Mouse (Mus musculus): ENCODE data around the gene Wee1. TPM values are rescaled to one million over a fixed set of nuclear protein-coding genes. Genes with fewer than 3 reads are reported as not detected.
"Not testable (repeated sequence)": the region's sequence is repeated elsewhere in the genome, so short reads cannot be mapped to it uniquely, and the experiment has no call there.

The Wee1 gene
- 1 to 10 TPM; 8.4 to 8.5 TPM for total RNA-seq (2021)
- long read RNA-seq, partial matches to known transcripts = 0 of 4 reads
- long read RNA-seq, other reads (novel, unspliced or antisense) = 0 of 4 reads

DNA sequence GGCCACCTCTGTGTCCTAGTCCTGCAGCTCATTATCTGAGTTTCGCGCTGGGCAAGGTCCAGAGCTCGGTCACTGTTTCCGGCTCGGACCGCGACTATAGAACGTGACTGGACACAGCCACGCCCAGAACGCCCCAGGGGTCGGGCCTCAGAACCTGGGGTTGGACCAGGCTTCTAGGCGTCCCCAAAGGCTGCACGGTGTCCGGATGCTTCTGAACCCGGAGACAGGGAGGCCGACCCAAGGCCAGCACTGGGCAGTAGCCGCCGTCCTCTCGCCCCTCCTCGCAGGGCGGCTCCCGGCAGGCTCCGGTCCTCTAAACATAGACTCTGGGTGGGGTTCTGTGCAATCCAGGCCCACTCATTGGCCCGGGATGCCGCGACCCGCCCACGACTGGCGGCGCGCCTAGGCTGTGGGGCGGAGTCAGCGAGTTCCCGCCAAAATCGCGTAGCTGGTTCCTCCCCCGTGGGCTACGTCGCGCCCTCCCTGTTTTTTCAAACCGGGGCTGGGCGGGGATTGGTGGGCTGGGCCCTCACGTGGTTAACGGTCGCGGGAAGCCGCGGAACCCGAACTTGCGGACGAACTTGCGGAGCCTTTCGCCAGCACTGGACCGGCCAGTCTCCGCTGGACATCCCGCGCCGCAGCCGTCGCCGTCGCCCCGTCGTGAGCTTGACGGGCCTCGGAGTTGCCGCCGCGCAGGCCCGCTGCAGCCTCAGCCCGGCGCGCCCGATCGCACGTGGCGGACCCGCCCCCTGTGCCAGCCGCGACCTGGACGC, at the start of gene Wee1:
Gene Wee1, plus strand, starts transcription at position 531 of the 773 bp plus-strand sequence.
- DNase-seq (ENCODE audit: low spot score in 2 of 2) = peak; percentile 98 to 99

DNA sequence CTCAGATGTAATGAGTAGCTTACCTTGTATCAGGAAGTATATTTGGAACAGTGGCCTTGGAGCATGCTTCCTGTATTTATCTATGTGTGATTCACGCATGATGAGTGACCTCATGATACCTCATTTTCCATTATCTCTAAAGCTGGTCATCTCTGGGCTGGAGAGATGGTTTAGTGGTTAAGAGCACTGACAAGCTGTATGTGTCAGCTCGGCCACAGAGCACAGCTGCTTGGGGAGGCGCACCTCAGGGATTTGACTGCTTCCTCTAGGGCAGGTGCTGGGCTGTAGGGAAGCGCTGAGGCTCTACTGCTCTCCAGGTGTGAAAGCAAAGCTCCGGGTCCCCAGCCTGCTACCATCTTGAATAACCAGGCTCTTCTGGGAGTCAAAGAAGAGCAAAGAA, 43.7 kb upstream of the Wee1 start:
- DNase-seq (ENCODE audit: low spot score in 2 of 2) = no peak

DNA sequence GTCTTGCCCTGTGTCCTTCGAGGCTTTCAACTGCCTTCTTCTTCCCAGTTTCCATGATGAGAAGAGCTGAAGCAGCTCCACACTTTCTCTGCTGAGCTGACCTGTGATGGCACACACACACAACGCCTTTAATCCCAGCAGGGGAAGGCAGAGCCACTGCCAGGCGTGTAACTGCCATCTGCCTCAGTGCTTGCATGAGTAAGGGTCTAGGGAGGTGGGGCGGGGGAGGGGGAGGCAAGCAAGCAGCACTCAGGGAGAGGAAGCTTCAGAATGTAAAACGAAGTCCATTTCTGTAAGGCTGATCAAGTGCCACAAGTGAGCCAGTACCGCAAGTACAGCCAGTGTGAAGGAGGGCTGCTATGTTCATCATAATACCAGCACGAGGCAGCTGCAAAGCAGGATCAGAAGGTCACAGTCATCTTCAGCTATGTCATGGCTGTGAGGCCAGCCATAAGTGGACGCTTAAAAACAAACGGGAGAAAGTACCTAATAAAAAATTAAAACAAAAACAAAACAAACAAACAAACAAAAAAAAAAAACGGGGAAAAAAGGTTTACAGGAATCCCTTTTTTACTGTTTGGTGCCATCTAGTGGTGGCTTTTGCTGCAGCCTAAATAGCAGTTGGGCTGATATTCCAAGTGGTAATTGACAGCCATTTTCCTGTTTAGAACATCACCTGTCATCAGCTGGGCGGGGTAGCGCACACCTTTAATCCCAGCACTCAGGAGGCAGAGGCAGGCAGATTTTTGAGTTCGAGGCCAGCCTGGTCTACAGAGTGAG, 38.3 kb upstream of the Wee1 start:
- peak; percentile 69 to 73 for DNase-seq (ENCODE audit: low spot score in 2 of 2)

DNA sequence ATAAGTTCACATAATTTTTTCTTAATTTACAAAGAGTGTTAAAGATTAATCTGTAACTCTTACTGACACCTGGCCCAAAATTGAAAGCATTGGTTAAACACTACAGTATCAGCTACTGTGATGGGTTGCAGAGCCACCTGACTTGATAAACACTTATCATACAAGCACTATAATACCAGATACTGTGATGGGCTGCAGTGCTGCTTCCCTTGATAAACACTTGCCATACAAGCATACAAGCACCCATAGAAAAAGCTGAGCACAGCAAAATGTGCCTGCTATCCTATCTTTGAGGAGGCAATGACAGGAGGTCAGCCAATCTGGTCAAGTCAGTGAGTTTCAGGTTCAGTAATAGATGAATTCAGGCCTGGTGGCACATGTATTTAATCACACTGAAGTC, 36.6 kb upstream of the Wee1 start:
- no peak for DNase-seq (ENCODE audit: low spot score in 2 of 2)

DNA sequence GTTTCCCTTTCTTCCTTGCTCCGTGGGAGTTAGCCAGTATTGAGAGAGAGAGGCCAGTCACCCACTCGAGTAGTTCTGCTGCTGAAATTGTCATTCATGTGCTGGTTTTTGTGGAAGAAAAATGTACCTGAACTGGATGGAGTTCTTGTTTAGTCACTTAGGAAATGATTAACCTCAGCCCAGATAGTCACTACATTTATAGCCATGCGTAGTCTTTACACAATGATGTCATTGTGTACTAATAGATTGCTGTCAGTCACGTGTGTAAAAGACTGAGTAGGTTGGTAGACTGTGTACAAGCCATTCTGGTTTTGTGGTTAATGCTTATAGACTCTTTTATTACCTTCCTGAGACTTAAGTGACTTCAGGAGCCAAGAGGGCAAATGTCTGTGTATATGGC, 33.9 kb upstream of the Wee1 start:
- no peak for DNase-seq (ENCODE audit: low spot score in 2 of 2)

DNA sequence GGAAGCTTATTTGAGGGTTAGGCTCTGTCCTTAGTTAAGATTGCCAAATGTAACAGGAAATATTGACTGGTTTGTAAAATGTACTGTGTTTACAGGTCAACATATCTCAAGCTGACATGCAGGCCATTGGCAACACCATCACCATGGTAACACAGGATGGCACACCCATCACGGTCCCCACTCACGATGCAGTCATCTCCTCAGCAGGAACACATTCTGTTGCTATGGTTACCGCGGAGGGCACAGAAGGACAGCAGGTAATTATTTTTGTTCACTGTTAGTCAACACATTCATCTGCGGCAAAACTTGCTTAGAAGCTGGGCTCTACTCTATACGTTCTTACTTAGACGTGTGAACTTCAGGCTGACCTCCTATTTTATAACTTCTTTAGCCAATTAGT, 30.2 kb upstream of the Wee1 start:
- peak in 1 of 2 experiments; percentile 20 for DNase-seq (ENCODE audit: low spot score in 2 of 2)

DNA sequence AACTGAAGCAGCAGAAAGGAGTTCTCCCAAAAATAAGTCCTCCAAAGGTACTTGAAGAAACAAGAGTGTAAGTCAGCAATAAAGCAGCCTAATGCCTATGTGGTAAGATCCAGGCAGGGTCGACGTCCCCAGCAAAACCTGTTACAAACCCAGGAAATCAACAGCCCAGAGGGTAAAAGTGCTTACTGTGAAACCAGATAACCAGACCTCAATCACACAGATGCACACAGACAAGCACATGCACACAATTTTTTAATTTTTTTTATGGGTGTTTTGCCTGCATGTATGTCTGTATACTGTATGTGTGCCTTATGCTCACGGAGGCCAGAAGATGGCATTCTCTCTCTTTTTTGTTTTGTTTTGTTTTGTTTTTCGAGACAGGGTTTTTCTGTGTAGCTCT, 25.5 kb upstream of the Wee1 start:
- no peak for DNase-seq (ENCODE audit: low spot score in 2 of 2)

DNA sequence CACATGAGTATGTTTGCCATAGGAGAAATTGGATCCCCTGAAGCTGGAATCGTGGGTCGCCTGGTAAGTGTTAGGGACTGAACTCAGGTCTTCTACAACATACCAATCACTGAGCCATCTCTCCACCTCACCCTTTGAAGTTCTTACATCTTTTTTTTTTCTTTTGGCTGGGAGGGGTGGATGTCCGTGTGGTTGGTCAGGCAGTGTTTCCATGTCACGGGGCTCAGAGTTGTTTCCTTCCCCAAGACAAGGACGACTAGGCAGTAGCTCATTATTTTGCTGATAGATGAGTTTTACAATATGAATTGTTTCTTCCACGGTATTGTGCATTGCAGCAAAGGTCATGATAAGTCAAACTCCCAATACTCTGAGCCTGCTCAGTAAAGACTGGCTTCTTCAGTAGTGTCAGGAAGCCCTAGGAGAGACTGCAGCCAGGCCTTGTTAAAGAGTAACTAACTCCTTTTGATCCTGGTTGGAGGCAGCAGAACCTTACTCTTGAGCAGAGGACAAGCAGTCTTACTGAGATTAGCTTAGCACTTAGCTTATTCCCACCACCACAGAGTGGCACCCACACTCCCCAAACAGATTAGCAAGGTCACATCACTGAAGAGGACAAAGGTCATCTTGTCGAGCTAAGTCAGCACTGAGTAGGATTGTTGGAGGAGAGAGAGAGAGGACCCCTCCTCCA, 24.6 kb upstream of the Wee1 start:
- no peak for DNase-seq (ENCODE audit: low spot score in 2 of 2)

DNA sequence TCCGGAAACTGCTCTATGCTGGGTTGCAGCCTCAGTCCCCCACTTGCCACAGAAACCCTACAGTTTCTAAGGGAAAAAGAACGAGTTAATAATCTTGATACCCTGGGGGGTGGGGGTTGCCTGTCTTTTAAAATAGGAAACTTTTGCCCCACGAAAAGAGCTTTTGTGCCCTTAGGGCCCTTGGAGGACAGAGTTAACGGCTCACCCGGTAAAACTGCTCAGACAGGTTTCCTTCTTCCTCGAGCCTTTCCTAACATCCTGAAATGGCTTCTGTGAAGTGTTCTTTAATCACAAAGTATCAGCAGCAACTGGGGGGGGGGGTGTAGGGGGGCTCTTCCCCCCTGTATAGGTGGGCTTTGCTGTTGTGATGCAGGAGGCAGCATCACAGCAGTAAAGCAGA, 21.0 kb upstream of the Wee1 start:
- no peak for DNase-seq (ENCODE audit: low spot score in 2 of 2)

DNA sequence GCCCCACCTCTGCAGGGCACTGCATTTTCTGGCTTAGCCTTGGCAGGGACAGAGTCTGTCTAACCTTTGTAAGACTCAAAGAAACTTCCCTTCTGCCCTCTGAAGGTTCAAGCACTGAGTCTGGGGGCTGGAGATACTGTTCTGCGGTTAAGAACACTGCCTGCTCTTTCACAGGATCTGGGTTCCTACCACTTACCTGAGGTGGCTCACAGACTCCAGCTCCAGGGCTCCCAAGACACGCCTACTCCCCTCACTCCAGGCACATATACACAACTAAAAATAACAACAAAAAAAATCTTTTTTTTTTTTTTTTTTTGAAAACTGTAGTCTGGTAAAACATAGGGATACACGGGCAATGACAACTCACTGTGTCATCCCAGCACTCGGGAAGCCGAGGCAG, 20.6 kb upstream of the Wee1 start:
- DNase-seq (ENCODE audit: low spot score in 2 of 2) = no peak

DNA sequence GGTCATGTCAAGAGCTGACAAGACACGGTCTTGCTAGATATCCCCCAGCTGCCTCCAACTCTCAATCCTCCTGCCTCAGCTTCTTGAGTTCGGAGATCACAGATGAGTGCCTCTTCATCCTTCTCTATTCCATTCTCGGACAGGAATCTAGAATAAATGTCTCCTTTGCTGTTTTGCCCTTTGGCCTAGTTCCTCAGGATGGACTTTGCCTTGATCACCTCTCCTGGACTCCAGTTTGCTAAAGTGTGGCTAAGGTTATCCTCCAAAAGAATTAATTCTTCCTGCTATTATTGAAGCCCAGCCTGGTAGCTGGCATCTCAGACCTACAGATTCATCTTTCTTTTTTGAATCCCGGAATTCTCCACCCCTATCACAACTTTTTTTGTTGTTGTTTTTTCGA, 16.8 kb upstream of the Wee1 start:
- no peak for DNase-seq (ENCODE audit: low spot score in 2 of 2)

DNA sequence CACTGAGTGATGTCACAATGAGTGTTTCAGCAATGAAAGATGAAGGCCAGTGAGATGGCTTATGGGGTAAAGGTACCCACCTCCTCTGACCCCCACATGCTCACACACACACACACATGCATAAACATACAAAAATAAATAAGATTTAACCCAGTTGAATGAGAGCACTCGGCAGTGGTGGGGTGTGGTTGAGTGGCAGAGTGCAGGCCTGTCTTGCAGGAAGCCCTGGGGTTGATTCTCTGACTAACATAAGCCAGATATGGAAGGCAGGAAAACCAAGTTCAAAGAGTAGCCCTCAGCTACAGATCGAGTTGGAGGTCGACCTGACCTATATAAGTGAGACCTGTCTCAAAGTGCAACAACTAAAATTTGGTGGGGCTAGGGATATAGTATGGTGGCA, 15.2 kb upstream of the Wee1 start:
- DNase-seq (ENCODE audit: low spot score in 2 of 2) = no peak

DNA sequence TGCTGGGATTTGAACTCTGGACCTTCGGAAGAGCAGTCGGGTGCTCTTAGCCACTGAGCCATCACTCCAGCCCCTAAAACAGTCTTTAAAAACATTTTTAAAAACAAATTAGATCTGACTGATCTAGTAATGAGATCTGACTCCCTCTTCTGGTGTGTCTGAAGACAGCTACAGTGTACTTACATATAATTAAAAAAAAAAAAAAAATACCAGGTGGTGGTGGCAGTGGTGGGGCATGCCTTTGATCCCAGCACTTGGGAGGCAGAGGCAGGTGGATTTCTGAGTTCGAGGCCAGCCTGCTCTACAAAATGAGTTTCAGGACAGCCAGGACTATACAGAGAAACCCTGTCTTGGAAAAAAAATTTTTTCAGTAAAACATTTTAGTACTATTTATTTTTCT, 13.3 kb upstream of the Wee1 start:
- DNase-seq (ENCODE audit: low spot score in 2 of 2) = not testable (repeated sequence)

DNA sequence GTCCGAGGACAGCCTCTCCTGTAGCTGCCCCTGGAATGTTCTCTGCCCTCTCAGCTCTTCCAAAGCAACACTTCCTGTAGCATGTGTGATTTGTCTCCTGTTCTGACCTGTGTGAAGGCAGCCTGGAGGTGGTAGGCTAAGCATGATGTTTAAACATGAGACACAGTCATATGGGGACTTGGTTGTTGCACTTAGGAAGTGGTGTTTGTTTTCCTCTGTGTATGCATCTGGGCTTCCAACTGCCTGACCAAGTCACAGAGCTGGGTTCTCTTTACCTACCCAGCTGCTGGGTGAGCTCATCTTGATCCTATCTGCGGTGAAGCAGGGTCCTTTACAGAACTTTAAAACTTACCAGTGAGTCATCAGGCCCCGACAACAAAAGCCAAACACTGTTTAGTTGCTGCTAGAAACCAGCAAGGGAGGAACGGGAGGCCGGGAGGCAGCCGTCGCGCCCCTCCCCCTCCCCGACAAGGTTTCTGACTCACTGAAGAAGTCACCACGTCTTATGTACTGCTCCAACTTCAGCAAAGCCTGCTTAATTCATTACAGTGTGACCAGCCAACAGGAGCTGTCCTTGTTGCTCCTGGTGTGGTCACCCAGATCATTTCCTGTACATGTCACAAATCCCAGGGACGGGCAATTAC, 12.8 kb upstream of the Wee1 start:
- peak; percentile 31 to 33 for DNase-seq (ENCODE audit: low spot score in 2 of 2)

DNA sequence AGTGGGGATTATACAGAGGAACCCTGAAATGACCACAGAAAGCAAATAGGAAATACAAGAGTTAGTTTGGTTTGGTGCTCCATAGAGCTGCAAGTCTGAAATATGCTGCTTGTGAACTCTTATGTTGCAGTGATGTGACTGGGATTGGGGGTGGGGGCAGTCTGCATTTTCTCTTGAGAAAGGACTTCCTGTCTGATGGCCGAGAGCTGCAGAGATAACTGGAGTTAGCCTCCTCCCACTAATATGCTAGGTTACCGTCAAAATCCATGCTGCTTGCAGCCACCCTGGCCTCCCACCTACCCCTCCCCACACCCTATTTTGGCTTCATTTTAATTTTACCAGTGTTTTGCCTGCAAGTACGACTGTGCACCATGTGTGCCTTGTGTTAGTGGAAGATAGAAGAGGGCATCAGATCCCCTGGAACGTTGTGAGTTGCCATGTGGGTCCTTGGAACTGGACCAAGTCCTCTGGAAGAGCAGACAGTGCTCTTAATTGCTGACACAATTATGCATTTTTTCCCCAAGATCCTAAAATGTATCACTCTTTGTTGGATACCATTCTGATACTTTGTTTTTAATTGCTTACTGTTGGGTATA, 11.7 kb upstream of the Wee1 start:
- peak; percentile 29 to 35 for DNase-seq (ENCODE audit: low spot score in 2 of 2)

DNA sequence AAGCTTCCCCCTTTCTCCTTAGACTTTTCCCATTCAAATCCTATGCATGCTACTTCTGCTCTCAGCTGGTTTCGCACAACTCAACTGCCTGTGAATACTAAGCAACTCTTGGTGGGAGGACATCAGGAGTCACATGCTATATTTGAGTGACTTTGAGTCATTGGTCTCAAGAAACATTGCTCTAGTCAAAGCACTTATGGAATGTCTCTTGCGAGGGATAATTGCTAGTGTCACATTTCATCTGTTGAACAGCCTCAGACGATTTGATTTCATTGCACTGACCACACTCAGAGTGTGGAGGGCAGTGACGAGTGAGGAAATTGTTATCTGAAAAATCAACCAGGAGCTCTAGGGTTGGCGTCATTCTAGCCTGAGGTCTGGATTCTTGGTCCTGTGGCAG, 7.1 kb upstream of the Wee1 start:
- no peak for DNase-seq (ENCODE audit: low spot score in 2 of 2)

DNA sequence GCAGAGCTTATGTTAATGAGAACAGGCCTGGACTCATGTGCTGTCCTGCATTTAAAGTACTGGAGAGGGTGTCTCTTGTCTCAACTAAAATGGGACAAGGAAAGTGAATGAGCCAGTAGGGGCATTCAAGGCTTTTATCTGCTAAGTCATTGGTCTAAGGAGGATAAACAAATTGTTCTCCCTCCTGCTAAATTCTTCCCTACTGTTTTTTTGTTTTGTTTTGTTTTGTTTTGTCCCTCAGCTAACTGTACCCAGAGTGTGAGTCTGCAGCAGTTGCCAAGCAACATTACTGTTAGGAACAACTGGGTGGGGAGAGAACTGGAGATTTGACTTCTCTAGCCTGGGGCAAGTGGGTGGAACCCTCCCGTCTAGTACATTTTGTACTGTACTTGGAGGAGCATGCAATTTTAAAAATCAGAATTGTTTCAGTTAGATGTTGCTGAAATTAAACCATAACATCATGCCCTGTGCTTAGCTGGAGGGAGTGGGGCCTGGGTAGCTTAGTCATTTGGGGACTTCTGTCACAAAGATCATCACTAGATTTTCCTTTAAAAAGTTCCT, 5.0 kb upstream of the Wee1 start:
- DNase-seq (ENCODE audit: low spot score in 2 of 2) = peak in 1 of 2 experiments; percentile 16

DNA sequence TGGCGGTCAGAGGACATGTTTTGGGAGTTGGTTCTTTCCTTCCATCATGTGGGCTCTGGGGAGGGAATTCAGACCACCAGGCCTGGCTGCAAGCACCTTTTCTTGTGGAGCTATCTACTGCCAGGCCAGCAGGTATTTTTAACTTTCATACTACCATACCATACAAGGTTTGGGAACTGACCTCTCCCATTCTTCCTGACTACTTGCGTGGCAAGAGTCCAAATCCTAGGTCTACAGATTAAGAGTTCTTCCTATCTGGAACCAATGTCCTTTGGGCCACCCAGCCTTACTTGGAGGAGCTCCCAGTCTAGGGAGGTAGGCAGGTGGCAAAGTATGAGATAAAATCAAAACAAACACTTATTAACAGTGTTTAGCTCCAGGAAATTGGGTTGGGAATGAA, 3.4 kb upstream of the Wee1 start:
- DNase-seq (ENCODE audit: low spot score in 2 of 2) = no peak

DNA sequence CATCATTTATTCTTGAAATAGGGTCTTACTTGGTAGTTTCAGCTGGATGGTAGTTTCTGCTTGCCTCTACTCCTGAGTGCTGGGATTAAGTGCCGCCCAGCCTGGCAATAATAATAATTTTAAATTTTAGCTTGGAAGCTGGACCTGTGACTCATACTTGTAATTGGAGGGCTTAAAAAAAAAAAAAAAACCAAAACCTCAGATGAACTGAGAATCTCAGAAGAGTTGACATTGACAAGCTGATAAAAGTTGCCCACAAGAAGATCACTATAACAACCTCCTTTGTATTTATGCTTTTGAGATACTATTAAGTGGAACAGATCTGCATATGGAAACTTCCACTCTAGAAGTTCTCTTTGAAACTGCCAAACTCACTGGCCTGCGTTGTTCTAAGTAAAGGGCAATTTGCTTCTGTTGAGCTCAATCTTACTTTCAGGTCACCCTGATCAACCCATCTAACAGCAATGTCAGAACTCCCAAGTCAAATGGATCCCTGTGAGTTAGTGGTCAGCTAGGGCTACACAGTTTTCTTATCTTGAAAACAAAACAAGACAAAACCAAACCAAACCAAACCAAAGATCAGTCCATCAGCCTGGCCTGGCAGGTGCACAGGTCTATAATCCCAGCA, 1.6 kb upstream of the Wee1 start:
- DNase-seq (ENCODE audit: low spot score in 2 of 2) = no peak

DNA sequence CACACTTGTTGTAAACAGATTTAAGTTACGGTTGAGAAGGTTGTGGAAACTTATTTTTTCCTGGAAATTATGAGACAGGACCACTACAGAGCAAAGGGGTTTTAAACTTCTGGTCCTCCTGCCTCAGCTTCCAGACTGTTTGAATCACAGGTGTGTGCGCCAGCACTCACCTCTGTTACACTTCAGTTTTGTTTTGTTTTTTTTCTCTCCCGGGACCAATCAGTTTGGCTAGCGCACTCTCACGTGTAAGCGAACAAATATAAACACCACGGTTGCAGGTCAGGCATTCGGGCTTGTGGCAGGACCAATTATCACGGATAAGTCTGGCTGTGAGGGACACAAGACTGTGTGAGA, 707 bp upstream of the Wee1 start:
- no peak for DNase-seq (ENCODE audit: low spot score in 2 of 2)

DNA sequence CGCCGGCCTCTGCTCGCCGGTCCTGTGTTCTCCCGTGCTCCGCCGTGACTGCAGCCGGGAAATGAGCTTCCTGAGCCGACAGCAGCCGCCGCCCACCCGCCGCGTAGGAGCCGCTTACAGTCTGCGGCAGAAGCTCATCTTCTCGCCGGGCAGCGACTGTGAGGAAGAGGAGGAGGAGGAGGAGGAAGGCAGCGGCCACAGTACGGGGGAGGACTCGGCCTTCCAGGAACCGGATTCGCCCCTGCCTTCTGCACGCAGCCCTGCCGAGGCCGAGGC, 381 bp downstream of the Wee1 start:
- no peak for DNase-seq (ENCODE audit: low spot score in 2 of 2)
